Mouse (Mus musculus): Measurements from ENCODE around the gene Efcab1. TPM values are rescaled to one million over a fixed set of nuclear protein-coding genes. Genes with fewer than 3 reads are reported as not detected.

The Efcab1 gene
- polyA plus RNA-seq (2017; shearing (Covaris generic)), result not detected

DNA sequence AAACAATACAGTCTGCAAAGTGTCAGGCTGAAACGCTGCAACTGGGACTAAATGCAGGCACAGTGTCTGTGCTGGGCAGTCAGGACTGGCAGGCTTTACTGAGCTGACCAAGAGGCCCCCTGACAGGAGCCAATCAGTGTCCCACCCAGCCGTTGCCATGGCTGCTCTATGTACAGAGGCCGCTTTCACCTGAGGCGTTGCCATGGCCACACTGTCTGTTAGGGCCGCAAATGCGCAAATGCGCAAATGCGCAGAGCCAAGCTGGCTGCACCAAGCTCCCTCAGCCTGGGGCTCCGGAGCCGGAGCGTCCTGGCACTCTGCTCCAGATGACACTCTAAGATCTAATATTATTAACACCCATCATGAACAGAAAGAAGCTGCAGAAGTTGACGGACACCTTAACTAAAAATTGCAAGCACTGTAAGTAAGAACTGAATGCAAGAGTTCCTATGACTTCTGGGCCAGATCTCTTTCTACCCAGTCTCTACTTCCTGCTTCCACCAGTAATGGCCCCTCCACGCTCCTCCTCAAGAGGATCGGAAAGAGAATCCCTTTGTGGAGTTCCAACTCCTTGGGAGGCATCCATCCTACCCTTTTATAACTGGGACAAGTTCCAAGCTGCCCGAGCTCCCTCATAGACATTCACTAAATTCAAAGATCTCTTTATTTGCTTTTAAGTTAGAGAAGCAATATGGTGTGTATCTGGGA lies at the start of gene Efcab1:
TSS of gene Efcab1 (plus strand) at position 214 of the 708 bp plus-strand sequence.

Measured in CD4-positive, CD25-positive, alpha-beta regulatory T cell, adult 9 weeks (primary cell).